Mouse (Mus musculus): ENCODE results near the gene Ankrd24. TPM values are rescaled to one million over a fixed set of nuclear protein-coding genes. Genes with fewer than 3 reads are reported as not detected.

The Ankrd24 gene
- polyA plus RNA-seq, 1 experiment from 2014 or later: 15.2 TPM

DNA sequence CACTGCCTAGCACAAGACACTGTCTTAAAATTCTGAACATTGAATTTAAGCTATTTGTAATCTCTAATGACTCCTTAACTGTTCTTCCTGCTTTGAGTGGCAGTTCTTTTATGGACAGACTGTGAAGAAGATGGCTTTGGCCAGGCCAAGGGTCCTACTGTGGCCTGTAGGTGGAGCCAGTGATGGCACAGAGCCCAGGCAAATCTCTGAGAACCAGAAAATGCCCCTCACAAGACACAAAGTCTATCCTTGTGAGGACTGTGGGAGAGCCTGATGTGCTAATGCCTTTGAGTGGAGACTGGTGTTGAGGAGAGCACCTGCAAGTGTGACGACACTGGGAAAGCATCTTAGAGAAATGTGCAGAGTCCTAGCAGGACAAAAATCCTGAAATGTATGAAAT is 20.0 kb upstream of the Ankrd24 start:
- no peaks in the 10 kb centered on the region for H3K27me3 ChIP-seq
- peaks cover 5% of the 10 kb centered on the region; the same call in 1 of the 2 replicates for H3K9me3 ChIP-seq (replicated peaks)
- H3K27ac ChIP-seq: no peak overlapping the region
- H3K4me1 ChIP-seq: peaks cover 25% of the 10 kb centered on the region
- H3K4me2 ChIP-seq: no peak overlapping the region
- WGBS: 93% methylated on average over 1 of the region's 1 CpGs
- H3K4me3 ChIP-seq (replicated peaks): no peak overlapping the region
- no peak for ATAC-seq (replicated peaks; ENCODE audit: low FRiP score)
- no peak overlapping the region for H3K9ac ChIP-seq
- H3K36me3 ChIP-seq: no peaks in the 10 kb centered on the region

DNA sequence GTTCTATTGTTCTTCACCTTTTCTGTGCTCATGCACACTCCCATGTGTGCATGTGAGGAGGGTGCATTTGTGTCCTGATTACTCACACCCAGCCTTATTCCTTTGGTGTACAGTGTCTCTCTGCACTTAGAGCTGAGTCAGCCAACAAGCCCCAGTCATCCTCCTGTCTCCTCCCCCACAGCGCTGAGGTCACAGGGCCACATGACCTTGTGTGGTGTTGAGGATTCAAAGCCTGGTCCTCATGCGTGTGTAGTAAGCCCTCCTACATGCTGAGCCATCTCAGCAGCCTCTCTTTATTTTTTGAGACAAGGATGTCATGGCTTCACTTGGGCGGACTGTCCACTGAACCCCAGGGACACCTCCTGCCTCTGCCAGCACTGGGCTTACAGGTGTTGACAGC is 15.6 kb upstream of the Ankrd24 start:
- Histone ChIP-seq H3K4me3 (replicated peaks) (no peak overlapping the region), H3K27me3 (no peaks in the 10 kb centered on the region), H3K36me3 (no peaks in the 10 kb centered on the region), H3K27ac (no peak overlapping the region), H3K4me1 (peaks cover 5% of the 10 kb centered on the region; the same call in 1 of the 2 replicates), H3K9ac (no peak overlapping the region), H3K4me2 (no peak overlapping the region), H3K9me3 (replicated peaks) (peaks cover 5% of the 10 kb centered on the region; the same call in 1 of the 2 replicates)
- no peak for ATAC-seq (replicated peaks; ENCODE audit: low FRiP score)
- 61% methylated on average over 3 of the region's 3 CpGs for WGBS

DNA sequence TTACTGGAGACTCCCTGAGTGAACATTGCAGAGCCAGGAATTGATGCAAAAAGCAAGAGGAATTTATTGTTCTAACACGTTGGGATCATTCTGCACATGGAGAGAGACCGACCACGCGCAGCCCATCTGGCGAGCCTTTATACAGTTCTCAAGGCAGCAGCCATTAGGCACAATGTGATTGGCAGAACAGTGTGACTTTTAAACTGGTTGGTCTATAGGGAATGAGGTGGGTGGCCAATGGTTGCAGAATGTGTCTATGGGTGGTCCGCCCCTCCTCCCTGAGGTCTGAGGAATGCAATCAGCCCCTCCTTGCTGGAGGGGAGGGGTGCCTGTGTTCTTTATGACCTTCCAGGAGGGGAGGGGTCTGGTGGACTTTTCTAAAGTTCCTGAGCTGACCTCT is 12.9 kb upstream of the Ankrd24 start:
- peaks cover 5% of the 10 kb centered on the region; the same call in 1 of the 2 replicates for H3K9me3 ChIP-seq (replicated peaks)
- 0 out of 2 replicates have a peak overlapping the region, but pooled peaks have one; percentile 39 for H3K27ac ChIP-seq
- peak; percentile 63; the same call in 1 of the 2 replicates for ATAC-seq (replicated peaks; ENCODE audit: low FRiP score)
- no peak overlapping the region for H3K4me3 ChIP-seq (replicated peaks)
- H3K9ac ChIP-seq: no peak overlapping the region
- H3K4me2 ChIP-seq: no peak overlapping the region
- peaks cover 5% of the 10 kb centered on the region; the same call in 1 of the 2 replicates for H3K4me1 ChIP-seq
- no peaks in the 10 kb centered on the region for H3K27me3 ChIP-seq
- no peaks in the 10 kb centered on the region for H3K36me3 ChIP-seq
- 32% methylated on average over 6 of the region's 6 CpGs for WGBS

DNA sequence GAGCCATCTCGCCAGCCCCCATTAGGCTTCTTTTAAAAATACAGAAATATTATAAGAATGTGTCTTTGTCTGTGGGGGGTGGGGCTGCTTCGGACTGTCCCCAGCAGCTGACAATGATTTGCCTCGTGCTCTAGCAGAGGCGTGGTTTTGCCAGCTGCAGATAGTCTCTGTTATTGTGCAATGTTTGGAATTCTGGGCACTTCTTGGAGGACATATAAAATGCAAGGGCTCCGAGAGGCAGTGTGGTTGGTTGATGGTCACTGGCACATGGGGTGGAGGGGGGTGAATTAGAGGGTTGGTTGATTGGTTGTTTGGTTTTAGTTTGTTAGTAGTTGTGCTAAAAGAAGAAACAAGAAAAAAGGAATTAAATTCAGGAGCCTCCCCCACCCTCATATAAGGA is 8.4 kb upstream of the Ankrd24 start:
- no peaks in the 10 kb centered on the region for H3K9me3 ChIP-seq (replicated peaks)
- H3K27me3 ChIP-seq: no peaks in the 10 kb centered on the region
- no peak overlapping the region for H3K27ac ChIP-seq
- no peak for ATAC-seq (replicated peaks; ENCODE audit: low FRiP score)
- WGBS: 92% methylated on average over 5 of the region's 5 CpGs
- peaks cover 40% of the 10 kb centered on the region for H3K36me3 ChIP-seq
- H3K4me1 ChIP-seq: peaks cover 5% of the 10 kb centered on the region; the same call in 1 of the 2 replicates
- no peak overlapping the region for H3K4me2 ChIP-seq
- H3K9ac ChIP-seq: no peak overlapping the region
- no peak overlapping the region for H3K4me3 ChIP-seq (replicated peaks)

DNA sequence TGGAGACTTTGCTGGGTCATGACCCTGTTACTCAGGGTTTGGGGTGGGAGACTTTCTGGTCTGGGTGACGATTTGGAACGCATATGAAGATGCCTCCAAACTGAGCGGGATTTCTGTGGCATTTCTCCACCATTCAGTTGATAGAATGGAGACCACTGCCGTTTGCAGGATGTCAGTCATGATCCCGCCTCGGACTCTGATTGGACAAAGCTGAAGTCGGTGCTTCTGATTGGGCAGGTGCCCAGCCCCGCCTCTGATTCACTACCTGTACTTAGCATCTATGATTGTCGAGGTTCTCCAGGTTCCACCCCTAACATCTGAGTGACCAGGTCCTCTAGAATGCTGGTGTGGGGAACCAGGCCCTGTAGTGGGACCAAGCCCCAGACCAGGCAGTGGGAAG is 7.6 kb upstream of the Ankrd24 start:
- Histone ChIP-seq H3K36me3 (peaks cover 47% of the 10 kb centered on the region), H3K4me2 (no peak overlapping the region), H3K9me3 (replicated peaks) (no peaks in the 10 kb centered on the region), H3K9ac (no peak overlapping the region), H3K27ac (no peak overlapping the region), H3K27me3 (no peaks in the 10 kb centered on the region), H3K4me3 (replicated peaks) (no peak overlapping the region), H3K4me1 (peaks cover 2% of the 10 kb centered on the region; the same call in 1 of the 2 replicates)
- no peak for ATAC-seq (replicated peaks; ENCODE audit: low FRiP score)
- WGBS: 59% methylated on average over 9 of the region's 9 CpGs

DNA sequence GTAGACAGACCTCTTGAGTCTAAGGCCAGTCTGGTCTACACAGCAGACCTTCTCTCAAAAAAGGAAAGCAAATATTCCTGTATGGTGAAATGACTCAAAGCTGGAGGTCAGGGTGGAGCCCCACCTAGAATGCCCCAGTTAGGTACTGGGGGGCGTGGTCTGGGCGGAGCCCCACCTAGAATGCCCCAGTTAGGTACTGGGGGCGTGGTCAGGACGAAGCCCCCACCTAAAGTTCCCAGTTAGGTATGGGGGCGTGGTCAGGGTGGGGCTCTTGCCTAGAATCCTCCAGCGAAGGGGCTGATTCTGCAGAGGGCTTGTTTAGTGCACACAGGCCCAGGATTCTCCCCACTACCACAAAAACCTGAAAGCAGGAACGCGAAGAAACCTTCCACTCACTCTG is 4.9 kb upstream of the Ankrd24 start:
- Histone ChIP-seq H3K9ac (no peak overlapping the region), H3K27ac (no peak overlapping the region), H3K4me1 (peaks cover 24% of the 10 kb centered on the region), H3K9me3 (replicated peaks) (no peaks in the 10 kb centered on the region), H3K4me2 (no peak overlapping the region), H3K4me3 (replicated peaks) (no peak overlapping the region), H3K36me3 (peaks cover 51% of the 10 kb centered on the region), H3K27me3 (no peaks in the 10 kb centered on the region)
- ATAC-seq (replicated peaks; ENCODE audit: low FRiP score): no peak
- 62% methylated on average over 8 of the region's 8 CpGs for WGBS

DNA sequence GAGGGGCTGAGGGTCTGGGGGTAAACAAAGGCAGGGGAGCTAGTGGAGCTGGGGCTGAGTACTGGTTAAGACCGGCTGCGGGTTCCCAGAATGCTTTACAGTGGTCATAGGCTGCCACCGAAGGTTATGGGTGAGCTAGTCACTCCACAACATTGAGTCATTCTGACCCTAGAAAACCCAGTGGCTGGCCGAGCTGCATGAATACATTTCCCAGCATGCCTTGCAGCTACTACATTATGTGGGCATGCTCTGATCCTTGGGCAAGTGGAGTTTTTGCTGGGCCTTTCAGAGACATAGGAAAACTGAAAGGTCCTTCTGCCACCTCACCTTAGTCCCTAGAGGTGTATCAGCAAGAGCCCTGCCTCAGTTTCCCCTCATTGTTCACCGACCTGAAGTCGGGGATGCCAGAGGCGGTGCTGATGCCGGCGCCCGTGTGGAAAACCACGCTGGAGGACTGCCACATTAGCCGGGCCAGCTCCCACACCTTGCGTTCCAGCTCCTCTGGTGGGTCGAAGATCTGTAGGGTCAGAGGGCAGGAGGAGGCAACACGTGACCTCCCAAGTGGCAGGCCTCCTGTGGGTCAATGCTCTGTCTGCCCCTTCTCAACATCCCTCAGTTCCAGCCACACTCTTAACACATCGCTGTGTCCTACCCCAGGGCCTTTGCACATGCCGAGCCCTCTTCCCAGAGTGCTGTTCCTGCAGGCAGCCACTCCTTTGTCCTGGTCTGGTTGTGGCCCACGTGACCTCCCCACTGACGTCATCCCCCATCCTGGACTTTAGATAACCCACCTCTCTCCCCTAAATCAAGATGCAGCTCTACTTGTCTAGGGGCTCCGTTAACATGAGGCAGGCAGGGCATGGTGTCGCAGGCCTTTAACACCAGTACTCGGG is 2.0 kb upstream of the Ankrd24 start:
- Histone ChIP-seq H3K9ac (peak overlapping the region; percentile 67), H3K36me3 (peaks cover 45% of the 10 kb centered on the region), H3K9me3 (replicated peaks) (no peaks in the 10 kb centered on the region), H3K27ac (peak overlapping the region; percentile 94), H3K4me3 (replicated peaks) (peak overlapping the region; percentile 66), H3K27me3 (no peaks in the 10 kb centered on the region), H3K4me2 (peak overlapping the region; percentile 72), H3K4me1 (peaks cover 27% of the 10 kb centered on the region)
- 0 out of 2 replicates have a peak, but pooled peaks have one; percentile 16 for ATAC-seq (replicated peaks; ENCODE audit: low FRiP score)
- WGBS: 89% methylated on average over 22 of the region's 22 CpGs

DNA sequence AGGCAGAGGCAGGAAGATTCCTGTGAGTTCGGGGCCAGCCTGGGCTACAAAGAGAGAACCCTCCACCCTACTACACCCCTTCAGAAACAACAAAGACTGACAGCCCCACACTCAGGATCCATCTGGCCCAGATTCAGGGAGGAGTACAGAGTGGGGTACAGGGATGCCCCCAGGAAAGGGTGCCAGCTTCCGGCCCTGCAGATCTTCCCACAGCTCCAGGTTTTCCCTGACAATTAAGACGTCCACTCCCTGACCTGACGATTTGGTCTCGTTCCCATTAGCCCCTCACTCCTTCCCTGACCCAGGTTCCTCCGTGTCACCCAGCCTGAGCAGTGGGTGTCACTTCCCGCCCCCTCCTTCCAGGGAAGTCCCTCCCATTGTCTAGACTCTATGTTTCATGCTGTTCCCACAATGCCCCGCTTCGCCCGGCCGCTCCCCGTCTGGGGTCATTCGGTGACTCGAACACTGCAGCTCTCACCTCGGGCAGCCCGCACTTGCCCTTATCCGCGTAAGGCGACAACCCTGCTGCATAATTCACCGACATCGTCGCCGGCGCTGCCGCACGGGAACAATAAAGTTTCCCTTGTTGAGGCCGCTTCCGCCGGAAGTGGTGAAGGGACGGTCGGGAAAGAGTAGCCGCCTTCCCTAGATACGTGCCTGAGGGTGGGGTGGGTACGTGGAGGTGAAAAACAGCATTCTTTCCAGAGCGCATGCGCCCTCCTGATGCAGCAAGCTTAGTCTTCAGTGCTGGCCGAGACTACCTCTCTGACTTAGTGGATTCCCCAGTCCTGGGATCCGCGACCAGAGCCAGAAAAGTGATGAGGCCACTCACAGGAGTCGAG is 1.1 kb upstream of the Ankrd24 start, which contains the start of gene Sirt6:
Gene Sirt6, minus strand, starts transcription at position 804 of the 842 bp plus-strand sequence.
- H3K27ac ChIP-seq: peak within 1 kb of the TSS; percentile 94
- H3K36me3 ChIP-seq: peaks cover 36% of the 10 kb centered on the region
- peak; percentile 87 for ATAC-seq (replicated peaks; ENCODE audit: low FRiP score)
- peak within 1 kb of the TSS; percentile 72 for H3K4me2 ChIP-seq
- 5% methylated on average over 40 of the region's 40 CpGs for WGBS
- peak within 1 kb of the TSS; percentile 67 for H3K9ac ChIP-seq
- no peaks in the 10 kb centered on the region for H3K9me3 ChIP-seq (replicated peaks)
- peak within 1 kb of the TSS; percentile 66 for H3K4me3 ChIP-seq (replicated peaks)
- no peaks in the 10 kb centered on the region for H3K27me3 ChIP-seq
- peaks cover 27% of the 10 kb centered on the region for H3K4me1 ChIP-seq

DNA sequence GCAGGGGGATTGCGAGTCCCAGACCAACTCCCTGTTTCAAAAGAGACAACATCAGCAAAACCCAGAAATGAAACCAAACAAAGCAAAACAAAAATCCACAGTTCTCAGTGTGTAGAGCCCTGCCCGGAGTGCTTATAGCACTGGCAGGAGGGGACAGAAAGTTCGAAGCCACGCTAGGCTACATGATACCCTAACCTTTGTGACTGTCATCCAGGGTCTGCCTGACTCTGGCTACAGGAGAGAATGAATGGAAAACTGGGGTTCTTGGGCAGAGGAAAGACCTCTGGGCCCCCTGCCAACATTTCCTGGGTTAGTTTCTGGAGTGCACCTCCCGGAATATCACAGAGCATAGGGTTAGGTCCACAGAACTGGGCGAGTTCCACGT is 512 bp upstream of the Ankrd24 start:
- H3K9me3 ChIP-seq (replicated peaks): no peaks in the 10 kb centered on the region
- H3K4me3 ChIP-seq (replicated peaks): peak overlapping the region; percentile 66
- no peaks in the 10 kb centered on the region for H3K27me3 ChIP-seq
- peak overlapping the region; percentile 67 for H3K9ac ChIP-seq
- H3K4me2 ChIP-seq: peak overlapping the region; percentile 72
- peaks cover 27% of the 10 kb centered on the region for H3K4me1 ChIP-seq
- peaks cover 30% of the 10 kb centered on the region for H3K36me3 ChIP-seq
- H3K27ac ChIP-seq: peak overlapping the region; percentile 94
- WGBS: 41% methylated on average over 7 of the region's 7 CpGs
- peak; percentile 27 for ATAC-seq (replicated peaks; ENCODE audit: low FRiP score)

DNA sequence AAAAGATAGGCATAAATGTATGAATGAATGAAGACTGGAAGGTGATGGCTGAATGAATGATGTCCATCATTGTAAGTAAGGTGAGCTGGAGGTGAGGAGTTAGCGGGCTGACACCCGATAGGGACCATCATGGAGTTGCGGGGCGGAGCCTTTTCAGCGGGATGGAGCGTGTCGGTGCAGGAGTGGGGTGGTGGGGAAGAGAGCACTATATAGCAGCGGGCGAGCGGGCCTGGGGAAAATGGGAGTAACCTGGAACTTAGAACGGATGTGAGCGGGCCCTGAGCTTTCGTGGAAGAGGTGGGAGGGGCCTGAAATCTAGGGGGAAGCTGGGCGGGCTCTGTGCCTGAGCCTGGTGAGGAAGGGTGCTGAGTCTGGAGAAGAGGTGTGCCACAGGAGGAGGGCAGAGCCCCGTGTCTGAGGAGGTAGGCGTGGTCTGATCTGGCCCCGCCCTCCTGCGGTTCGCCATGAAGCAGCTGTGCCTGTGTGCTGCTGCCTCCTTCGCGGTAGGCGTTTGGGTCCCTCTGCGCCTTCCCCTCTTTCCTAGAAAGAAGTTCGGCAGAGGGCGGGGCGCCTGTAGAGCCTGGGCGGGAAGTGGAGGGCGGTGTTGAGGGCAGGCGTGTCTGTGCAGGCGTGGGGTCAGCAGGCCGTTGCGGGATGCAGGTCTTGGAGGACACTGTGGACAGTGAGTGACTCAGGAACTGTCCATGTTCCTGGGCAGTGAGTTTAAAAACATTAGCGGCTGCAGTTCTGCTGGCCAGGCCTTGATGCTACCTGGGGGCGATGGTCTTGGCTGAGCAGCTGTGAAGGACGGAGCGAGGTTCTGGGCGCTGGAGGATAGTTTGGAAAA is 5.1 kb downstream of the Ankrd24 start:
- ATAC-seq (replicated peaks; ENCODE audit: low FRiP score): peak; percentile 95
- Histone ChIP-seq H3K4me2 (peak overlapping the region; percentile 79), H3K27me3 (no peaks in the 10 kb centered on the region), H3K27ac (peak overlapping the region; percentile 84), H3K9ac (peak overlapping the region; percentile 57), H3K4me1 (peaks cover 18% of the 10 kb centered on the region), H3K9me3 (replicated peaks) (no peaks in the 10 kb centered on the region), H3K4me3 (replicated peaks) (peak overlapping the region; percentile 53), H3K36me3 (no peaks in the 10 kb centered on the region)
- under 1% methylated on average over 37 of the region's 37 CpGs for WGBS

DNA sequence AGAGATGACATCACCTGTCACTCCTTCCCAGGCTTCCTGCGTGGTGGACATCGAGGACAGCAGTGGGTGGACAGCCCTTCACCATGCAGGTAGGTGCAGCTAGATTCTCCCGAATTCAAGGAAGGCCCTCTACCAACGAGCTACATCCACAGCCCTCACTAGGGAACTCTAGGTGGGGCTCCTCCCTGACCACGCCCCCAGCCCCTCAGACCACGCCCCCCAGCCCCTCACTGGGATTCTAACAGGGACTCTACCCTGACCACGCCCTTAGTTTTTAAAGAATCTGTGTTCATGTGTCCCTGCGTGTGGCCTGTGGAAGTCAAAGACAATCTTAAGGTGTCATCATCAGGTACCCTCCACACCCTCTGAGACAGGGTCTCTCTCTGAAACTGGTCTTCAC is 8.0 kb downstream of the Ankrd24 start:
- H3K27me3 ChIP-seq: no peaks in the 10 kb centered on the region
- H3K4me2 ChIP-seq: no peak overlapping the region
- H3K9me3 ChIP-seq (replicated peaks): no peaks in the 10 kb centered on the region
- no peak for ATAC-seq (replicated peaks; ENCODE audit: low FRiP score)
- no peaks in the 10 kb centered on the region for H3K36me3 ChIP-seq
- H3K27ac ChIP-seq: no peak overlapping the region
- 19% methylated on average over 8 of the region's 8 CpGs for WGBS
- peaks cover 17% of the 10 kb centered on the region for H3K4me1 ChIP-seq
- H3K4me3 ChIP-seq (replicated peaks): no peak overlapping the region
- no peak overlapping the region for H3K9ac ChIP-seq
